Mouse (Mus musculus): ENCODE data around the gene Col5a2. TPM values are rescaled to one million over a fixed set of nuclear protein-coding genes. Genes with fewer than 3 reads are reported as not detected.
A peak's percentile ranks its signal among the peaks of the same experiment; 100 is the strongest.
"Not testable (repeated sequence)": the region's sequence is repeated elsewhere in the genome, so short reads cannot be mapped to it uniquely, and the experiment has no call there.

Col5a2 gene
- 71.6 and 76.2 TPM in 2 replicates for polyA plus RNA-seq (2016; fragmentation: Nextera tagmentation; extraction: Ambion mirVana)

DNA sequence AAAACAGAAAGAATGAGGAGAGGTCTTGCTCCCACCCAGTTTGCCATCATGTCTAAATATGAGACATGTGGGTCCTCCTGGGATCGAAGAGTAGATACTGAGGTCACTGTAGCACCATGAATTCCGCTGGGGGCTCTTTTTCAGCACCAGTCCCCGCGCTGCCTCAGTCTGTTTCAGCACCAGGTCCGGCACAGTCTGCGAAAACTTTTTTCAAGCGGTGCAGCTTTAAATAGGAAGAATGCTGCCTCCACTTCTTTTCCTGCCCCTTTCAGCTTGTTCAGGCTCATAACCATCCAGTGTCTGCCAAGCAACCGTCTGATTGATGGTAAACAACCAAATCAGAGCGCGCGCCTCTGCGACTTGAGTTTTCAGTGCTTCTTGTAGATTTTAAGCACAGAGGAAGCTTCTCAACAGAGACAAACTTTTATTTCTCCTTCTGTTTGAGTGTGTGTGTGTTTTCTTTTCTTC is at the start of gene Col5a2:
TSS of gene Col5a2 (minus strand) at position 418 of the 468 bp plus-strand sequence.
- no peaks in the 10 kb centered on the region for H3K36me3 ChIP-seq
- H3K4me3 ChIP-seq, result peak within 1 kb of the TSS; percentile 63
- H3K4me1 ChIP-seq (replicated peaks), result peaks cover 4% of the 10 kb centered on the region; the same call in 1 of the 2 replicates
- peak within 1 kb of the TSS; percentile 95 for H3K27ac ChIP-seq (ENCODE audit: poor library complexity, severe bottlenecking)
- no peaks in the 10 kb centered on the region for H3K27me3 ChIP-seq (replicated peaks)
- ATAC-seq (ENCODE audit: insufficient number of reproducible peaks, low FRiP score), result peak; percentile 71
- 20% methylated on average over 12 of the region's 12 CpGs for WGBS
- peak within 1 kb of the TSS; percentile 67 for H3K4me2 ChIP-seq
- peak within 1 kb of the TSS; percentile 71 for H3K9ac ChIP-seq
- no peaks in the 10 kb centered on the region for H3K9me3 ChIP-seq (replicated peaks)

DNA sequence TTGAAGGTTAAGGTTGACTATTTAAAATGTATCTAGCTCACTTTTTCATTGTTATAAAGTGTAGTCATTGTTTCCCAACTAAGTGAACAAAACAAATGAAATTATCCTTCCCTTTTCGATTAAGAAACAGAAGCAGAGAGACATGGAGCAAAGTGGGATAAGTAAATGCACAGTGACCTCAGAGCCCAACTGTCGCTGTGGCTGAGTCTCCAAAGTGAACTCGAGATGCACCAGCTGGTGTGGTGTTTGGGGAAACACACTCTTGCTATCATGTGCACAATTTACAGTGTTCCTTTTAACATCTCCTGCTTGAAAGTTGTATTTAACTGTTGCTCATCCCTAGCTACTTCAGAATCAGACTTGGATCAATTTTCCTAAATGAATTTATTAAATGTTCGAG is 47.4 kb upstream of the Col5a2 start:
- no peak for ATAC-seq (ENCODE audit: insufficient number of reproducible peaks, low FRiP score)

DNA sequence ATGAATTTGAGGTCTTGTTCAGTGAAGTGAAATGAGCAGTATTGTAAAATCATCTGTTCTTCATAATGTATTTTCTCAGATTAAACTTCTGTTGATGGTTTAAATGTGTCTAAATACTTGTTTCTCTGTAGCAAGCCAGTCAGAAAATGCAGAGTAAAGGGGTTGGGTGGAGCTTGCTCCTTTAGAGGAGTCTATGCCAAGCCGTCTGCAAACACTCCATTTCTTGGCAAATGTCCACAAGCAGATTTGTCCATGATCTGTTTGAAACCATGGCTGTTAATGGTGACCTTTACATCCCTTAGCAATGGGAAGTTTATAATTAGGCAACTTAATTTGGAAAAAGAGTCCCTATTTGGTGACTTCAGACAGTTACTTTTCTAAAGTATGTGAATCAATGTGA is 38.8 kb upstream of the Col5a2 start:
- H3K27me3 ChIP-seq (replicated peaks), result no peaks in the 10 kb centered on the region
- H3K4me3 ChIP-seq, result no peak overlapping the region
- no peak overlapping the region for H3K27ac ChIP-seq (ENCODE audit: poor library complexity, severe bottlenecking)
- H3K36me3 ChIP-seq, result no peaks in the 10 kb centered on the region
- no peak for ATAC-seq (ENCODE audit: insufficient number of reproducible peaks, low FRiP score)
- WGBS, result 33% methylated on average over 1 of the region's 1 CpGs
- H3K4me1 ChIP-seq (replicated peaks), result no peaks in the 10 kb centered on the region
- no peak overlapping the region for H3K9ac ChIP-seq
- H3K9me3 ChIP-seq (replicated peaks), result no peaks in the 10 kb centered on the region
- no peak overlapping the region for H3K4me2 ChIP-seq

More for the DNA sequence above, 47.4 kb upstream of the Col5a2 start:
- no peak overlapping the region for H3K27ac ChIP-seq (ENCODE audit: poor library complexity, severe bottlenecking)
- no peaks in the 10 kb centered on the region; the same call in 1 of the 2 replicates for H3K9me3 ChIP-seq (replicated peaks)
- no peak overlapping the region for H3K4me2 ChIP-seq
- no peaks in the 10 kb centered on the region for H3K4me1 ChIP-seq (replicated peaks)
- no peaks in the 10 kb centered on the region for H3K36me3 ChIP-seq
- H3K27me3 ChIP-seq (replicated peaks), result no peaks in the 10 kb centered on the region
- H3K9ac ChIP-seq, result no peak overlapping the region
- H3K4me3 ChIP-seq, result no peak overlapping the region
- WGBS, result 78% methylated on average over 4 of the region's 4 CpGs

DNA sequence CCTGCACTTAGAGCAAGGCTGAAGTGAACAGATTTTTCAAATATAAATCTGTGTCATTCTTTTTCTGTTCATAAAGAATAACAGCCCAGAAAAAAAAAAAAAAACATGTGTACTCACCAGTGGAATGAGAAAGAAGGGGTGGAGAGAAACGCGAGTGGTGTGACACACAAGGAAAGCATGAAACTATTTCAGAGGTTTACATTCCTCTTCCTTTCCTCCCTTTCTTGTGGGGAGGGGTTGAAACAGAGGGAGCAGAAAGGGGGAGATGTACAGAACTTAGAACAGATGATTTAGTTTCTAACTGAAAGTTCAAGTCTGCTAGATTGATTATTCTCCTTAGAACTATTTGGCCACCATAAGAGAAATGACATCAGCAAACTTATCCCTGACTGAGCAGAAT is 38.1 kb upstream of the Col5a2 start:
- no peaks in the 10 kb centered on the region for H3K36me3 ChIP-seq
- no peak for ATAC-seq (ENCODE audit: insufficient number of reproducible peaks, low FRiP score)
- H3K4me1 ChIP-seq (replicated peaks), result no peaks in the 10 kb centered on the region
- H3K27ac ChIP-seq (ENCODE audit: poor library complexity, severe bottlenecking), result no peak overlapping the region
- no peaks in the 10 kb centered on the region for H3K27me3 ChIP-seq (replicated peaks)
- H3K4me3 ChIP-seq, result no peak overlapping the region
- no peaks in the 10 kb centered on the region for H3K9me3 ChIP-seq (replicated peaks)
- no peak overlapping the region for H3K4me2 ChIP-seq
- no peak overlapping the region for H3K9ac ChIP-seq
- WGBS, result 52% methylated on average over 2 of the region's 2 CpGs

DNA sequence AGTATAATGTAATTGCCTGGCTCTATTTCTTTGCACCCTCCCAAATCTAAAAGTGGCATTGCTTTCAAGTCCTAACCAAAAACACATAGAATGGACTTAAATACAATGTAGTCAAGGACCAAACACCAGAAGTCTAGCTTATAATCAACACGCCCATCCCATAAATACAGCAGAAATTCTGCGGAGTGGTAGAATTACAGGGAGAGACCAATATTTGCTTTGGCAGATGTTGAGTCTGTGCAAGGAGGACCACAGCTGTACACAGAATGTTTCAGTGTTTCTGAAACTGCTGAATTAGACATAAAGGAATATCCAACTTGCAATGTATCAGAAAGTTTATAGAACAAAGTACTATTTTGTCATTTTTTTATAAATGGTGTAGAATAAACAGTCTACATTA is 28.4 kb upstream of the Col5a2 start:
- H3K4me3 ChIP-seq, result no peak overlapping the region
- ATAC-seq (ENCODE audit: insufficient number of reproducible peaks, low FRiP score), result no peak
- H3K9me3 ChIP-seq (replicated peaks), result no peaks in the 10 kb centered on the region
- no peaks in the 10 kb centered on the region for H3K36me3 ChIP-seq
- H3K4me2 ChIP-seq, result no peak overlapping the region
- WGBS, result 76% methylated on average over 2 of the region's 2 CpGs
- no peaks in the 10 kb centered on the region for H3K27me3 ChIP-seq (replicated peaks)
- H3K4me1 ChIP-seq (replicated peaks), result no peaks in the 10 kb centered on the region
- no peak overlapping the region for H3K9ac ChIP-seq
- no peak overlapping the region for H3K27ac ChIP-seq (ENCODE audit: poor library complexity, severe bottlenecking)

DNA sequence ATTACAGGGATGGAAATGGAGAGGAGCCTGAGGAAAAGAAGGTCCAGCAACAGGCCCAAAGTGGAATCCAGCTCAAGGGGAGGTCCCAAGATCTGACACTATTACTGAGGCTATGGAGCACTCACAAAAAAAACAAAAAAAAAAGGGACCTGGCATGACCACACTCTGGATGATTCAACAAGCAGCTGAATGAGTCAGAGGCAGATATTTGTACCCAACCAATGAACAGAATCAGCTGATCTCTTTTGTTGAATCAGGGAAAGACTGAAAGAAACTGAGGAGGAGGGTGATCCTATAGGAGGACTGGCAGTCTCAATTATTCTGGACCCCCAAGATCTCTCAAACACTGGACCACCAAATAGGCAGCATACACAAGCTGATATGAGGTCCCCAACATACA is 24.4 kb upstream of the Col5a2 start:
- H3K4me2 ChIP-seq; H3K27me3 ChIP-seq (replicated peaks); H3K4me1 ChIP-seq (replicated peaks); H3K36me3 ChIP-seq; H3K9ac ChIP-seq; H3K4me3 ChIP-seq; H3K27ac ChIP-seq (ENCODE audit: poor library complexity, severe bottlenecking); H3K9me3 ChIP-seq (replicated peaks); ATAC-seq (ENCODE audit: insufficient number of reproducible peaks, low FRiP score): not testable (repeated sequence)

DNA sequence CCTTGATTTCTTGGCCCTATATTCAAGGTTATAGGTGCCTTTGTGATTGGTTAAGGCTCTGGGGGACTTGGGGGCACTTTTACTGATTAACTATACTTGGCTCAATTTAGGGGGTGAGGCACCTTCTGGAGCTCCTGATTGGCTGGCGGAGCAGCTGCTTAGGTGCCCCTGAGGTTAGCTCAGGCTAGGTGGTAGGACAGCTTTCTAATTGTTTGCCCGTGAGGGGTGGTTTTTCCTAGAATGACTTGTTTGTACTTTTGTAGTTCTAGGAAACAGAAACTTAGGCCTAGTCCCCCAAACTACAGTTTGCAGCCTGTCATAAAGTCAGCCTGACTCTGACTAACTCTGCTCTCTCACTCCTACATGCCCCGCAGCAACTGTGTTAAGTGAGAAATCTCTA is 20.5 kb upstream of the Col5a2 start:
- Histone ChIP-seq H3K9ac (no peak overlapping the region), H3K4me1 (replicated peaks) (no peaks in the 10 kb centered on the region), H3K27ac (ENCODE audit: poor library complexity, severe bottlenecking) (no peak overlapping the region), H3K4me3 (no peak overlapping the region), H3K9me3 (replicated peaks) (peaks cover 4% of the 10 kb centered on the region; the same call in 1 of the 2 replicates), H3K4me2 (no peak overlapping the region), H3K27me3 (replicated peaks) (no peaks in the 10 kb centered on the region), H3K36me3 (no peaks in the 10 kb centered on the region)
- ATAC-seq (ENCODE audit: insufficient number of reproducible peaks, low FRiP score), result no peak
- WGBS, result 82% methylated on average over 3 of the region's 3 CpGs

DNA sequence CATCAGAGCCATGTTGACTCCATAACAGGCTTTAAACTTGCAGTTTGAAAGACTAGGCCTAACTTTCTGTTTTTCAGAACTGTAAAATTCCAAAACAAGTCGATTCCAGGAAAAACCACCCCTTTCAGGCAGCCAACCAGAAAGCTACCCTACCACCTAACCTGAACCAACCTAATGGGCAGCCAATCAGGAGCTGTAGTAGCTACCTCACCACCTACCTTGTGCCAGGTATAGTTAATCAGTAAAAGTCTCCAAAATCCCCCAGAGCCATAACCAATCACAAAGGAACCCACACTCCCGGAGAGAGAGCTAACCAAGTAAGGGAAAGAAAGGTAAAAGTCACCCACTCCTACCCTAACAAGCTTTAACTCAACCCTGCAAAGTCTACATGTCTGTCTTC is 18.4 kb upstream of the Col5a2 start:
- no peak overlapping the region for H3K27ac ChIP-seq (ENCODE audit: poor library complexity, severe bottlenecking)
- no peaks in the 10 kb centered on the region for H3K4me1 ChIP-seq (replicated peaks)
- H3K36me3 ChIP-seq, result no peaks in the 10 kb centered on the region
- H3K27me3 ChIP-seq (replicated peaks), result no peaks in the 10 kb centered on the region
- no peak overlapping the region for H3K4me2 ChIP-seq
- H3K9ac ChIP-seq, result no peak overlapping the region
- H3K9me3 ChIP-seq (replicated peaks), result peaks cover 4% of the 10 kb centered on the region; the same call in 1 of the 2 replicates
- no peak overlapping the region for H3K4me3 ChIP-seq
- ATAC-seq (ENCODE audit: insufficient number of reproducible peaks, low FRiP score), result no peak
- 81% methylated on average over 2 of the region's 2 CpGs for WGBS

DNA sequence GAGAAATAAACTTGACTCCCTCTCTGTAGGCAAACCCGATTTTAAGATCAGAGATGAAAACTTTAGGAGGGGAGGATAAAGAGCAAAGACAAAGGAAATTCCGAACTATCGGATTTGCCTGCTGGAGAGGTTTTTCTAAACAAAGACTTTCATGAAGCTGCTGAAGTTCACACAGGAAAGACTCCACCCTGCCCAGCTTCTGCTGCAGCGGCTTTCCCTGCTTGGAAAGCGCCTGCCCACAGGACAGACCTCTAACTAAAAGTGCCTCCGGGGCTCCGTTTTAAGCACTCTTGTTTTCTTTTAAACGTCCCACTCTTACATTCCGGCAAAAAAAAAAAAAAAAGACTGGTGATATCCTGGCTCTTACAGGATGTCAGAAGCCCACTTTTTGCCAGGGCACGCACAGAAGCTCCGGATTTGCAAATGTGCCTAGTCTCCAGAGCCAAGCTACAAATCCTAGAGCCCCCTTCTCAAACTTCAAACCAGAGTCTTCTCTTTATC is 791 bp downstream of the Col5a2 start:
- ATAC-seq (ENCODE audit: insufficient number of reproducible peaks, low FRiP score), result peak; percentile 67; the same call in 1 of the 2 replicates
- peak overlapping the region; percentile 63 for H3K4me3 ChIP-seq
- peaks cover 4% of the 10 kb centered on the region; the same call in 1 of the 2 replicates for H3K4me1 ChIP-seq (replicated peaks)
- peak overlapping the region; percentile 71 for H3K9ac ChIP-seq
- WGBS, result 8% methylated on average over 11 of the region's 11 CpGs
- H3K4me2 ChIP-seq, result peak overlapping the region; percentile 67
- H3K9me3 ChIP-seq (replicated peaks), result no peaks in the 10 kb centered on the region
- no peaks in the 10 kb centered on the region for H3K36me3 ChIP-seq
- no peaks in the 10 kb centered on the region for H3K27me3 ChIP-seq (replicated peaks)
- peak overlapping the region; percentile 95 for H3K27ac ChIP-seq (ENCODE audit: poor library complexity, severe bottlenecking)

DNA sequence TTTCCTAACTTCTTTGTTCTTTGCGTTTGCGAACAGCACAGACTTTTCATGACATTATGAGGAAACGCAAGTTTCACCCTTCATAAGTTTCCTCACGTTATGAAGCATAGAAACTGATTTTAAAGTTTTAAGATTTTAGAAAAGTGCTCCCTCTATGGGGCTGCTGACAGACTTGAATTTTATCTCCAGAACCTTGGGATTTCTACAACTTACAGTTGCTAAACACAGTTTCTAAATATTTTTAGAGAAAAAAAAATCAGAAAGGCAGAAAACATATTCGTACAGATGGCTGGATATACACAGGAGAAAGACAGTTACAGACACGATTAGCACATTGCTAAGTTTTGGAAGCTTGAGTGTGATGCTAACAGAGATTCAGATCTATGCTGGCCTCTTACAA is 1.6 kb downstream of the Col5a2 start:
- H3K4me1 ChIP-seq (replicated peaks), result peaks cover 4% of the 10 kb centered on the region; the same call in 1 of the 2 replicates
- H3K4me2 ChIP-seq, result peak overlapping the region; percentile 39; the same call in 1 of the 2 replicates
- no peaks in the 10 kb centered on the region for H3K27me3 ChIP-seq (replicated peaks)
- 41% methylated on average over 6 of the region's 6 CpGs for WGBS
- no peaks in the 10 kb centered on the region for H3K36me3 ChIP-seq
- H3K9me3 ChIP-seq (replicated peaks), result no peaks in the 10 kb centered on the region
- peak overlapping the region; percentile 63 for H3K4me3 ChIP-seq
- ATAC-seq (ENCODE audit: insufficient number of reproducible peaks, low FRiP score), result no peak
- H3K27ac ChIP-seq (ENCODE audit: poor library complexity, severe bottlenecking), result no peak overlapping the region
- peak overlapping the region; percentile 71 for H3K9ac ChIP-seq

DNA sequence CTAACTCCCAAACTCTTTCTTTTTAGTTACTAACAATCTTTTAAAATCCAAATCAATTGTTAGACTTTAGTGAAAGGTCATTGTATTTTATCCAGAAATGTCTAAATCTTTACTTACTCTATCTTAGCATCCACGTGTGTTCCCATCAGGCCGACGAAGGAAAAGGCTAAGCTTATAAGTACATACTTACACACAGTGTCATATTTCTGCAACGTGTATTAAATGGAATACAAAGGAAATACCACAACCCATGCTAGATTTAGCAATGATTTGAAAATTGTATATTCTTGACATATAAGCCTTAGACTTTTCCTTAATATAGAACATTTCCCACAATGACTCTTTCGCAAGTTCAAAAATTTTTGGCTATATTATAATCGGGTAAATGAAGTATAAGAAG is 2.6 kb downstream of the Col5a2 start:
- ATAC-seq (ENCODE audit: insufficient number of reproducible peaks, low FRiP score), result no peak
- Histone ChIP-seq H3K36me3 (no peaks in the 10 kb centered on the region), H3K4me1 (replicated peaks) (peaks cover 4% of the 10 kb centered on the region; the same call in 1 of the 2 replicates), H3K4me2 (no peak overlapping the region), H3K4me3 (no peak overlapping the region), H3K27ac (ENCODE audit: poor library complexity, severe bottlenecking) (no peak overlapping the region), H3K9me3 (replicated peaks) (no peaks in the 10 kb centered on the region), H3K9ac (no peak overlapping the region), H3K27me3 (replicated peaks) (no peaks in the 10 kb centered on the region)
- 87% methylated on average over 6 of the region's 6 CpGs for WGBS

DNA sequence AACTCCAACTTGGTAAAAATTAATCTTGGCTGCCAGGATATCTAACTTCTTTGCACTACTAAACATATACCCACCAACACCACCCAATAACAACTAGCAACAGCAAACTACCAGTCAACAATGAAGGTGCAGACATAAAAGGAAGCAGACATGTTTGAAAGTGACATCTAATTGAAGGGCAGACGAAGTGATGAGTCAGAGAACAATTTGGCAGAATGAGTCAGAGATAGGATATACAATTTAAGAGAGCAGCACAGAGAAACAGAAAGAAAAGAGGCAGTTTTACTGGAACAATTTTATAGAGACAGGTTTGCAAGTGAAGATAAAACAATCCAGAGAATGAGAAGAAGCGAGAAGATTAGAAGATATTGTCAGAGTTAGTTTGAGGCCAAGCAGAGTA is 8.1 kb downstream of the Col5a2 start:
- H3K4me3 ChIP-seq, result no peak overlapping the region
- WGBS, result 75% methylated on average over 2 of the region's 2 CpGs
- no peaks in the 10 kb centered on the region for H3K27me3 ChIP-seq (replicated peaks)
- no peak overlapping the region for H3K4me2 ChIP-seq
- no peaks in the 10 kb centered on the region for H3K4me1 ChIP-seq (replicated peaks)
- no peak for ATAC-seq (ENCODE audit: insufficient number of reproducible peaks, low FRiP score)
- no peaks in the 10 kb centered on the region for H3K36me3 ChIP-seq
- no peaks in the 10 kb centered on the region for H3K9me3 ChIP-seq (replicated peaks)
- H3K27ac ChIP-seq (ENCODE audit: poor library complexity, severe bottlenecking), result no peak overlapping the region
- no peak overlapping the region for H3K9ac ChIP-seq

Measured in heart, embryonic 12.5 days (tissue).